Mouse (Mus musculus) lung, postnatal 0 days (tissue): ENCODE results near the gene Tmem59l. TPM values are rescaled to one million over a fixed set of nuclear protein-coding genes. Genes with fewer than 3 reads are reported as not detected.
A peak's percentile ranks its signal among the peaks of the same experiment; 100 is the strongest.
"Not testable (repeated sequence)": the region's sequence is repeated elsewhere in the genome, so short reads cannot be mapped to it uniquely, and the experiment has no call there.

ENCODE experiments used
- ATAC-seq: fragments of 200-750 bp; cut with Nextera tagmentation; 2 replicates; pipeline ENCODE4 v1.8.0; 2017; ENCODE audit warnings: moderate library complexity
- DNase-seq: peaks from one replicate; pipeline ENCODE4 v3.0.0-alpha.2; 2016; ENCODE audit warnings: low spot score
- H3K27ac ChIP-seq: fragments of 300-500 bp; sonication (generic); 2 replicates; pipeline ENCODE4 v1.5.1; 2014; ENCODE audit warnings: antibody characterized with exemption, mild to moderate bottlenecking, low read length, mixed read lengths
- H3K27me3 ChIP-seq: fragments of 300-500 bp; sonication (generic); replicated peaks from 2 replicates; pipeline ENCODE4 v1.6.1; 2014; ENCODE audit warnings: low read length, mixed read lengths; ENCODE audit not compliant: insufficient read depth
- H3K36me3 ChIP-seq: fragments of 300-500 bp; sonication (generic); 2 replicates; pipeline ENCODE4 v1.6.1; 2014; ENCODE audit warnings: low read length, mixed read lengths; ENCODE audit not compliant: insufficient read depth
- H3K4me1 ChIP-seq: fragments of 300-500 bp; sonication (generic); 2 replicates; pipeline ENCODE4 v1.6.1; 2014; ENCODE audit warnings: antibody characterized with exemption, low read depth, low read length, mixed read lengths; ENCODE audit not compliant: insufficient read depth
- H3K4me2 ChIP-seq: fragments of 300-500 bp; sonication (generic); replicated peaks from 2 replicates; pipeline ENCODE4 v1.6.1; 2014; ENCODE audit warnings: low read depth, mild to moderate bottlenecking, low read length, moderate library complexity, mixed read lengths
- H3K4me3 ChIP-seq: fragments of 300-500 bp; sonication (generic); 2 replicates; pipeline ENCODE4 v1.5.1; 2014; ENCODE audit warnings: low read depth, low read length
- H3K9ac ChIP-seq: fragments of 300-500 bp; sonication (generic); replicated peaks from 2 replicates; pipeline ENCODE4 v1.6.1; 2014; ENCODE audit warnings: low read depth, mild to moderate bottlenecking
- H3K9me3 ChIP-seq: fragments of 300-500 bp; sonication (generic); 2 replicates; pipeline ENCODE4 v1.6.1; 2016; ENCODE audit warnings: low read length, mixed read lengths
- CTCF ChIP-seq: IDR thresholded peaks from 2 replicates; pipeline ENCODE4 v1.5.1; 2016; ENCODE audit warnings: antibody characterized with exemption, mild to moderate bottlenecking
- EP300 ChIP-seq: IDR thresholded peaks from 2 replicates; pipeline ENCODE4 v1.6.1; 2016; ENCODE audit warnings: antibody characterized with exemption, mild to moderate bottlenecking, control low read depth
- WGBS: fragments of 180-500 bp; shearing (Covaris S2); extraction: QIAGEN DNeasy Blood & Tissue Kit; methylation state at CpG from one replicate; pipeline ENCODE4 v1.1.7; 2014; 5-methylcytosine and 5-hydroxymethylcytosine counted together
- polyA plus RNA-seq: library from polyadenylated mRNA; unstranded; fragments of >200 nt; fragmentation: Nextera tagmentation; extraction: Ambion mirVana; gene quantifications from 2 replicates; pipeline ENCODE4 v1.2.1, GENCODE M21; 2015

The Tmem59l gene
- polyA plus RNA-seq, 1 experiment from 2014 or later, result 5.2 TPM

DNA sequence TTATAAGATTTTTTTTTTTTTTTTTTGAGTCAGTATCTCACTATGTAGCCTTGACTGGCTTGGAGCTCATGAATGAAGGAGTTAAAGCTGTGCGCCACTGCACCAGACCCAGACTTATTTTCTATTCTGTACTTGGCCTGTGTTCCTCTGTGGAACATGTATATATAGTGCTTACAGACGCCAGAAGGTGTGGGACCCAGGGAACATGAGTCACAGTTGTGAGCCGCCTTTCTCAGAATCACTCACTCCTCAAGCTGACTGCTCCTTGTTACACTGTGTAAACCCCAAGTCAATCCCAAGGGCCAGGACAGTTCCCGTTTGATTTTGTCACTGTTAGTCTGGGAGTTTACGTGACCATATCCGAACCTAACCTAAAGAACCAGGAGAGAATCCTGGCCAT, 31.9 kb upstream of the Tmem59l start:
- ATAC-seq, result no peak
- 0 out of 2 replicates have a peak, but pooled peaks cover 1% of the 10 kb centered on the region for H3K36me3 ChIP-seq
- no peaks in the 10 kb centered on the region for H3K9me3 ChIP-seq
- no peak overlapping the region for H3K9ac ChIP-seq
- H3K4me1 ChIP-seq, result 0 out of 2 replicates have a peak, but pooled peaks cover 4% of the 10 kb centered on the region
- DNase-seq, result no peak
- 79% methylated on average over 6 of the region's 6 CpGs for WGBS
- no peak overlapping the region for H3K4me2 ChIP-seq
- H3K4me3 ChIP-seq, result no peak overlapping the region
- no peaks in the 10 kb centered on the region for H3K27me3 ChIP-seq
- TF ChIP-seq EP300 (no peak), CTCF (no peak)
- no peak overlapping the region for H3K27ac ChIP-seq

DNA sequence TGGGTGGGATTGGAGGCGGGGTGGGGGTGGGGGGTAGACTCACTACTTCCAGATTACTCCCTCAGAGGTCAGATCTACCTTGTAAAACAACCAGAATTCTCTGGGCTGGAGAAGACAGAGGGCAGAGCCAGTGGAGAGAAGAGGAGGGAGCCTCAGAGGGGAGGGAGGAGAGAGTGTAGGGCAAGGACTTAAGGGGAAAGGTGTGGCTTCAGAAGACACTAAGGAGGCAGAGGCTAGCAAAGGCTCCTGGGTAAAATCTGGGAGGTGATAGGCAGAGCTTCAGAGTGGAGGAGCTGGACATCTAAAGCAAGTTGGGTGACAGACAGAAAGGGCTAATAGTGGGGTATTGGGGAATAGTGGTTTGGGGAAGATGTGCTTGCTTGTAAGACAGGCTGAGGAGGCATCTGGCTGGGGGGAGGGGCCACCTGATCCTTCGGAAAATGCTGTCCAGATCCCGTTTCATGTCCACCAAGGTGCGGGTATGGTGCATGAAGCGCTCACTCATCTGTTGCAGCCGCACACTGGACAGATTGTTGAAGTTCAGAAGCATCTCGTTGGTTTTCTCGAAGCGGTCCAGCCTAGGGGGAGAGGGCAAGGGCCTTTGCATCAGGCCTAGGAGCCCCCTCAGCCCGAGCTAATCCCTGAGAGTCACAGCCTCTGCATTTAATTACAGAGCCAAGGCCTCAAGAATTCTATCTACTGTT, 30.9 kb upstream of the Tmem59l start:
- 79% methylated on average over 10 of the region's 10 CpGs for WGBS
- H3K27me3 ChIP-seq, result no peaks in the 10 kb centered on the region

GRCm38 (mm10) chr8:70513441-70513840, 26.3 kb upstream of the Tmem59l start:
- no peak overlapping the region for H3K4me2 ChIP-seq
- peak overlapping the region; percentile 38; the same call in 1 of the 2 replicates for H3K27ac ChIP-seq
- ATAC-seq (no peak), DNase-seq (peak; percentile 43)
- no peaks in the 10 kb centered on the region for H3K9me3 ChIP-seq
- peaks cover 13% of the 10 kb centered on the region; the same call in 1 of the 2 replicates for H3K4me1 ChIP-seq
- TF ChIP-seq CTCF (no peak), EP300 (no peak)
- H3K27me3 ChIP-seq, result no peaks in the 10 kb centered on the region
- H3K36me3 ChIP-seq, result 0 out of 2 replicates have a peak, but pooled peaks cover 4% of the 10 kb centered on the region
- no peak overlapping the region for H3K9ac ChIP-seq
- 29% methylated on average over 2 of the region's 2 CpGs for WGBS
- no peak overlapping the region for H3K4me3 ChIP-seq

More for the DNA sequence above, 30.9 kb upstream of the Tmem59l start:
- Histone ChIP-seq H3K9ac (no peak overlapping the region), H3K4me3 (no peak overlapping the region), H3K27ac (no peak overlapping the region), H3K9me3 (no peaks in the 10 kb centered on the region), H3K4me1 (no peaks in the 10 kb centered on the region), H3K36me3 (0 out of 2 replicates have a peak, but pooled peaks cover 4% of the 10 kb centered on the region), H3K4me2 (no peak overlapping the region)
- DNase-seq (no peak), ATAC-seq (no peak)
- no peak for TF ChIP-seq EP300
- TF ChIP-seq CTCF, result no peak

DNA sequence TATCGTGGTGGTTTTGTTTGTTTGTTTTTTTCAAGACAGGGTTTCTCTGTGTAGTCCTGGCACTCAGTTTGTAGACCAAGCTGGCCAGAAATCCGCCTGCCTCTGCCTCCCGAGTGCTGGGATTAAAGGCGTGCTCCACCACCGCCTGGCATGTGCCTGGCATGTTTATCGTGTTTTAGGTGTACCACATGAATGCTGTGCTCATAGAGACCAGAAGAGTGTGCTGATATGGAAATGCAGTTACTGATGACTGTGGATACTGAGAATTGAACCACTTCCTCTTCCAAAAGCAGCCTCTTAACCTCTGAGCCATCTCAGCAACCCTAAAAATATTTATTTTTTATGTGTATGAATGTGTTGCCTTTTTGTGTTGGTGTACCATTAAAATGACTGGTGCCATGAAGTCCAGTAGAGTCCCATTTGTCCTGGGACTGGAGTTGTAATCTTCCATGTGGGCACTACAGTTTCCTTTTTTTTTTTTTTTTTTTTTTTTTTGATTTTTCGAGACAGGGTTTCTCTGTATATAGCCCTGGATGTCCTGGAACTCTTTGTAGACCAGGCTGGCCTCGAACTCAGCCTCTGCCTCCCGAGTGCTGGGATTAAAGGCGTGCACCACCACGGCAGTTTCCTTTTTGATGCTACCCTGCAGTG, 25.2 kb upstream of the Tmem59l start:
- no peak overlapping the region for H3K27ac ChIP-seq
- WGBS, result 84% methylated on average over 11 of the region's 11 CpGs
- no peak for ATAC-seq
- H3K9me3 ChIP-seq, result no peaks in the 10 kb centered on the region
- no peak overlapping the region for H3K4me2 ChIP-seq
- H3K36me3 ChIP-seq, result peaks cover 11% of the 10 kb centered on the region; the same call in 1 of the 2 replicates
- no peaks in the 10 kb centered on the region for H3K27me3 ChIP-seq
- no peak overlapping the region for H3K4me3 ChIP-seq
- TF ChIP-seq CTCF (no peak), EP300 (no peak)
- H3K4me1 ChIP-seq, result peaks cover 13% of the 10 kb centered on the region; the same call in 1 of the 2 replicates
- H3K9ac ChIP-seq, result no peak overlapping the region
- no peak for DNase-seq

DNA sequence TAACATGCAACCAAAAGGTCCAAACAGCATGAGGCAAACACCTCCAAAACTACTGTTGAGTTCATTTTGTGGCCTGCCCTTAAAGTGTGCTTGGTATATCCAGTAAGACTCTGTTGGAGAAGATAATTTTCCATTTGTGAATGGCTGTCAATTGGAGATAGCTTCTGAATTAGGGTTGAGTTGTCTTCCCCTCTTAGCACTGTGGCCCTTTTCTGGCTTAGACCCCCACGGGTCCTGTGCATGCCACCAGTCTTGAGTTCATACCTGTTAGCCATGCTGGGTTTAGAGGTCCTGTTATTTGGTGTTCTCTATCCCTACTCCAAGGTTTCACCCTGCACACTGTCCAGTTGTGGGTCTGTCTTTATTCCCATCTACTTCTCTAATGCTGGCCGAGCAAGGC, 24.6 kb upstream of the Tmem59l start:
- DNase-seq (no peak), ATAC-seq (no peak)
- no peak overlapping the region for H3K4me3 ChIP-seq
- no peaks in the 10 kb centered on the region for H3K9me3 ChIP-seq
- no peak overlapping the region for H3K9ac ChIP-seq
- WGBS, result 100% methylated on average over 2 of the region's 2 CpGs
- no peaks in the 10 kb centered on the region for H3K27me3 ChIP-seq
- peaks cover 13% of the 10 kb centered on the region; the same call in 1 of the 2 replicates for H3K4me1 ChIP-seq
- H3K27ac ChIP-seq, result no peak overlapping the region
- peaks cover 11% of the 10 kb centered on the region; the same call in 1 of the 2 replicates for H3K36me3 ChIP-seq
- TF ChIP-seq EP300 (no peak), CTCF (no peak)
- no peak overlapping the region for H3K4me2 ChIP-seq

DNA sequence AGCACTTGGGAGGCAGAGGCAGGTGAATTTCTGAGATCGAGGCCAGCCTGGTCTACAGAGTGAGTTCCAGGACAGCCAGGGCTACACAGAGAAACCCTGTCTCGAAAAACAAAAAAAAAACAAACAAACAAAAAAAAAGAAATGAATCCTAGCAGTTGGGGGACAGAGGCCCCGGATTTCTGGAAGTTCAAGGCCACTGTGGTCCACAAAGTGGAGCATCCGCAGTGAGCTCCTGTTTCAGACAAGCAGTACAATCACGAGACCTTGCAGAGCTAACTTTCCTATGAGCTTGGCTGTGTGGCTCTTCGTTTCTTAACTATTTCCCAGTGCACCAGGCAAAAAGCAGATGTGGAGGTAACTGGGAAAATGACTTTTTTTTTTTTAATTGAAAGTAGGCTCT, 24.0 kb upstream of the Tmem59l start:
- not testable (repeated sequence) for ATAC-seq, H3K27me3 ChIP-seq, H3K9me3 ChIP-seq, H3K27ac ChIP-seq, DNase-seq
- Histone ChIP-seq H3K4me3 (peak overlapping the region; percentile 86; the same call in 1 of the 2 replicates), H3K9ac (peak overlapping the region; percentile 93; the same call in 1 of the 2 replicates), H3K4me1 (peaks cover 13% of the 10 kb centered on the region; the same call in 1 of the 2 replicates), H3K4me2 (peak overlapping the region; percentile 82), H3K36me3 (peaks cover 11% of the 10 kb centered on the region; the same call in 1 of the 2 replicates)
- 80% methylated on average over 6 of the region's 6 CpGs for whole genome bisulfite sequencing
